Mouse (Mus musculus) ES-E14 (cell line): ENCODE data around the gene Hist1h1e. TPM values are rescaled to one million over a fixed set of nuclear protein-coding genes. Genes with fewer than 3 reads are reported as not detected.

Source experiments
- DNase-seq: peaks from one replicate; pipeline ENCODE4 v3.0.0-alpha.2; 2013; ENCODE audit warnings: low read depth, low spot score
- H3K27ac ChIP-seq: 2 replicates; pipeline ENCODE4 v1.5.1; 2012; ENCODE audit warnings: low read depth, mild to moderate bottlenecking, low read length, moderate library complexity, mixed read lengths; ENCODE audit not compliant: poor library complexity, insufficient read depth, severe bottlenecking
- H3K36me3 ChIP-seq: 2 replicates; pipeline ENCODE4 v1.6.1; 2012; ENCODE audit warnings: mild to moderate bottlenecking, low read length, moderate library complexity, mixed read lengths; ENCODE audit not compliant: control insufficient read depth, poor library complexity, insufficient read depth, severe bottlenecking
- H3K4me1 ChIP-seq, 2 experiments: fragments of 150-350 bp in 1 of 2; sonication (generic) in 1 of 2; 2 replicates each; pipeline ENCODE4 v1.6.1; 2012; ENCODE audit warnings: low read length in 2 of 2, mild to moderate bottlenecking in 1 of 2, mixed read lengths in 1 of 2; ENCODE audit not compliant: control insufficient read depth in 2 of 2, insufficient read depth in 2 of 2, poor library complexity in 1 of 2
- H3K4me3 ChIP-seq, 2 experiments: fragments of 150-350 bp in 1 of 2; sonication (generic) in 1 of 2; 2 replicates each; pipeline ENCODE4 v1.5.1; 2012; ENCODE audit warnings: low read length in 2 of 2, low read depth in 1 of 2, mild to moderate bottlenecking in 1 of 2, mixed read lengths in 1 of 2; ENCODE audit not compliant: insufficient read depth in 1 of 2, poor library complexity in 1 of 2, severe bottlenecking in 1 of 2
- H3K9ac ChIP-seq: 2 replicates; pipeline ENCODE4 v1.6.1; 2012; ENCODE audit warnings: low read depth, mild to moderate bottlenecking, low read length, mixed read lengths; ENCODE audit not compliant: poor library complexity, insufficient read depth, severe bottlenecking
- H3K9me3 ChIP-seq: fragments of 150-350 bp; sonication (generic); 2 replicates; pipeline ENCODE4 v1.6.1; 2012; ENCODE audit warnings: low read depth, mild to moderate bottlenecking, low read length; ENCODE audit not compliant: control insufficient read depth, insufficient read depth
- CHD2 ChIP-seq: IDR thresholded peaks from 2 replicates; pipeline ENCODE4 v1.6.1; 2014; ENCODE audit warnings: mild to moderate bottlenecking, low read depth, low read length, inconsistent platforms
- HCFC1 ChIP-seq: IDR thresholded peaks from 2 replicates; pipeline ENCODE4 v1.6.1; 2012; ENCODE audit warnings: low read length, inconsistent platforms, borderline replicate concordance; ENCODE audit not compliant: insufficient read depth
- MAFK ChIP-seq: IDR thresholded peaks from 2 replicates; pipeline ENCODE4 v1.6.1; 2014; ENCODE audit warnings: mild to moderate bottlenecking, low read depth, low read length, inconsistent platforms; ENCODE audit not compliant: insufficient read depth
- ZC3H11A ChIP-seq: IDR thresholded peaks from 2 replicates; pipeline ENCODE4 v1.6.1; 2012; ENCODE audit warnings: low read depth, mild to moderate bottlenecking, inconsistent platforms, low read length, borderline replicate concordance
- ZNF384 ChIP-seq: IDR thresholded peaks from 2 replicates; pipeline ENCODE4 v1.6.1; 2012; ENCODE audit warnings: low read depth, low read length, inconsistent platforms
- in situ Hi-C, 2 experiments: fragments of 600-800 bp; cut with MboI; formaldehyde crosslinking; loops; one replicate each; pipeline ENCODE4 v1.15.1; 2025; ENCODE audit warnings: low sequenced_read_pairs in 2 of 2, inconsistent platforms in 1 of 2; ENCODE audit not compliant: unreplicated experiment in 2 of 2
- total RNA-seq: library from RNA; depleted of rRNA; stranded (reverse); fragments of 300-350 nt; gene quantifications from 2 replicates; pipeline ENCODE4 v1.2.3, GENCODE M21; 2012

Hist1h1e gene
- total RNA-seq, 1 experiment = 207 TPM

- in situ Hi-C loops = no loop called here
- H3K9me3 ChIP-seq = no peaks in the 10 kb centered on the region
- H3K4me1 ChIP-seq = no peaks in the 10 kb centered on the region
- H3K36me3 ChIP-seq = no peaks in the 10 kb centered on the region
- no peak for DNase-seq
- no peak overlapping the region for H3K4me3 ChIP-seq
- TF ChIP-seq CHD2 (no peak), ZNF384 (no peak), ZC3H11A (no peak), MAFK (no peak), HCFC1 (no peak)
- H3K9ac ChIP-seq = no peak overlapping the region
- H3K27ac ChIP-seq = no peak overlapping the region
Observed at GRCm38 (mm10) chr13:23611638-23612037, 10.7 kb downstream of the Hist1h1e start.

- no peak for DNase-seq
- in situ Hi-C loops = no loop called here
- Histone ChIP-seq H3K9me3 (no peaks in the 10 kb centered on the region), H3K27ac (no peak overlapping the region), H3K4me3 (no peak overlapping the region), H3K36me3 (no peaks in the 10 kb centered on the region), H3K9ac (no peak overlapping the region), H3K4me1 (no peaks in the 10 kb centered on the region)
- TF ChIP-seq ZC3H11A = no peak
- TF ChIP-seq HCFC1 = no peak
- TF ChIP-seq MAFK = no peak
- no peak for TF ChIP-seq ZNF384
- TF ChIP-seq CHD2 = no peak
Observed at GRCm38 (mm10) chr13:23610393-23610792, 12.0 kb downstream of the Hist1h1e start.

- no peaks in the 10 kb centered on the region for H3K4me1 ChIP-seq
- no peak for DNase-seq
- in situ Hi-C loops = loop anchor here in 1 of 2 experiments (10.0 kb wide), 1 partner anchor 195 kb away; no protein-coding TSS in a partner anchor
- H3K9ac ChIP-seq = no peak overlapping the region
- no peaks in the 10 kb centered on the region for H3K36me3 ChIP-seq
- TF ChIP-seq HCFC1 (no peak), ZNF384 (no peak), ZC3H11A (no peak), CHD2 (no peak), MAFK (no peak)
- no peak overlapping the region for H3K4me3 ChIP-seq
- H3K27ac ChIP-seq = no peak overlapping the region
- no peaks in the 10 kb centered on the region for H3K9me3 ChIP-seq
Observed at GRCm38 (mm10) chr13:23609844-23610243, 12.5 kb downstream of the Hist1h1e start.

- in situ Hi-C loops = loop anchor here in 1 of 2 experiments (10.0 kb wide), 1 partner anchor 194 kb away; no protein-coding TSS in a partner anchor
- H3K9ac ChIP-seq = no peak overlapping the region
Observed at GRCm38 (mm10) chr13:23609209-23609608, 13.1 kb downstream of the Hist1h1e start.

More at GRCm38 (mm10) chr13:23609209-23609608, 13.1 kb downstream of the Hist1h1e start:
- no peak for DNase-seq
- H3K4me1 ChIP-seq = no peaks in the 10 kb centered on the region
- H3K36me3 ChIP-seq = no peaks in the 10 kb centered on the region
- TF ChIP-seq HCFC1 (no peak), ZC3H11A (no peak), MAFK (no peak), CHD2 (no peak), ZNF384 (no peak)
- no peak overlapping the region for H3K27ac ChIP-seq
- no peak overlapping the region for H3K4me3 ChIP-seq
- no peaks in the 10 kb centered on the region for H3K9me3 ChIP-seq
